Mouse (Mus musculus) intestine, embryonic 16.5 days (tissue): Measurements from ENCODE around the gene Rcn2. TPM values are rescaled to one million over a fixed set of nuclear protein-coding genes. Genes with fewer than 3 reads are reported as not detected.
A peak's percentile ranks its signal among the peaks of the same experiment; 100 is the strongest.

Experiments used
- ATAC-seq: fragments of 200-750 bp; cut with Nextera tagmentation; 2 replicates; pipeline ENCODE4 v1.8.0; 2017; ENCODE audit warnings: moderate TSS enrichment, moderate library complexity
- H3K27ac ChIP-seq: fragments of 300-500 bp; sonication (generic); 2 replicates; pipeline ENCODE4 v1.5.1; 2014; ENCODE audit warnings: mild to moderate bottlenecking, low read length
- H3K27me3 ChIP-seq: fragments of 300-500 bp; sonication (generic); replicated peaks from 2 replicates; pipeline ENCODE4 v1.6.1; 2014; ENCODE audit warnings: low read length, control low read depth, mixed read lengths; ENCODE audit not compliant: control insufficient read depth, insufficient read depth
- H3K36me3 ChIP-seq: fragments of 300-500 bp; sonication (generic); 2 replicates; pipeline ENCODE4 v1.6.1; 2014; ENCODE audit warnings: low read length, control low read depth; ENCODE audit not compliant: control insufficient read depth, insufficient read depth
- H3K4me1 ChIP-seq: fragments of 300-500 bp; sonication (generic); 2 replicates; pipeline ENCODE4 v1.6.1; 2014; ENCODE audit warnings: low read length, control low read depth, mixed read lengths; ENCODE audit not compliant: control insufficient read depth, insufficient read depth
- H3K4me2 ChIP-seq: fragments of 300-500 bp; sonication (generic); 2 replicates; pipeline ENCODE4 v1.6.1; 2014; ENCODE audit warnings: low read depth, low read length, control low read depth
- H3K4me3 ChIP-seq: fragments of 300-500 bp; sonication (generic); 2 replicates; pipeline ENCODE4 v1.5.1; 2014; ENCODE audit warnings: mild to moderate bottlenecking, low read length
- H3K9ac ChIP-seq: fragments of 300-500 bp; sonication (generic); 2 replicates; pipeline ENCODE4 v1.6.1; 2014; ENCODE audit warnings: low read depth, low read length
- H3K9me3 ChIP-seq: fragments of 300-500 bp; sonication (generic); 2 replicates; pipeline ENCODE4 v1.6.1; 2016; ENCODE audit warnings: low read length, control low read depth; ENCODE audit not compliant: control insufficient read depth
- WGBS: fragments of 180-500 bp; shearing (Covaris S2); extraction: QIAGEN DNeasy Blood & Tissue Kit; methylation state at CpG from one replicate; pipeline ENCODE4 v1.1.7; 2014; 5-methylcytosine and 5-hydroxymethylcytosine counted together
- polyA plus RNA-seq: library from polyadenylated mRNA; unstranded; fragments of >200 nt; fragmentation: Nextera tagmentation; extraction: Ambion mirVana; gene quantifications from 2 replicates; pipeline ENCODE4 v1.2.1, GENCODE M21; 2015

Rcn2 gene
- polyA plus RNA-seq, 1 experiment from 2014 or later: 136 TPM

DNA sequence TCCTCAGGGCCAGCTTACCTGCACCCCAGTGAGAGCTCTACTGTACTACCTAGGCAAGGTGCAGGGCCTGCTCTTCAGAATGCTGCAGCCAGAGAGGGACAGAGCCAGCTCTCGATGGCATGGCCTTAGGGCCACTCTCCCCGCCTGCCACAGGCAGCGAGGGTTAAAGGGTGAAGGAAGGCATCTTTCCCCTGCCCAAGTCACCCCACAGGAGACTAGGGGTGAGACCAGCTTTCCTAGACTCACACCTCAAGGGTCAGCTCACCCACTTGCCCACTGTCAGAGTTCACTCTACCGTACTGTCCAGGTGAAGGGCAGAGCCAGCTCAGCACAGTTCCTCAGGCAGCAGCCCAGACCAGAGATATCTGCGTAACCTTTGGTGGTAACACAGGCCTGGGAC, 20.7 kb downstream of the Rcn2 start:
- Histone ChIP-seq H3K9me3 (no peaks in the 10 kb centered on the region), H3K4me2 (no peak overlapping the region), H3K4me3 (no peak overlapping the region), H3K36me3 (peaks cover 10% of the 10 kb centered on the region), H3K27ac (no peak overlapping the region), H3K27me3 (no peaks in the 10 kb centered on the region), H3K4me1 (no peaks in the 10 kb centered on the region), H3K9ac (no peak overlapping the region)
- 90% methylated on average over 5 of the region's 5 CpGs for WGBS
- ATAC-seq: no peak

DNA sequence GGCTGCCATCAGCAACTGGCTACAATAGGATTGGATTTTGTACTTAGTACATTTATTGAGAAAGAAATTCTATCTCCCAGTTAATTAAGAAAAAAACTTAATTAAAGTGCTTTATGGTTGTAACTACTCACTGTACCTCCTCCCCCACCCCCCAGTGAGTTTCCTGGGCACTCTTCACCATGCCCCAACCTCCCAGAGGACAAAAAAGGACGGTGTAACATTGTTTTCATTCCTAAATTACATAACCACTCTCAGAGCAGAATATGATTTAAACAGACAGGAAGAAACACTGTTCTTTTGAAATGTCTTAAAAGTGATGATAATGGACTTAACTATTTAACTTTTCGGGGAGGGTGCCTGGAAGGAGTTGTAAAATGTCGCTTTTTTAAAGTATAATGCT, 23.4 kb downstream of the Rcn2 start:
- Histone ChIP-seq H3K4me2 (no peak overlapping the region), H3K9ac (no peak overlapping the region), H3K27me3 (no peaks in the 10 kb centered on the region), H3K4me1 (no peaks in the 10 kb centered on the region), H3K27ac (no peak overlapping the region), H3K36me3 (peaks cover 10% of the 10 kb centered on the region), H3K9me3 (no peaks in the 10 kb centered on the region), H3K4me3 (no peak overlapping the region)
- WGBS: 62% methylated on average over 3 of the region's 3 CpGs
- ATAC-seq: no peak

DNA sequence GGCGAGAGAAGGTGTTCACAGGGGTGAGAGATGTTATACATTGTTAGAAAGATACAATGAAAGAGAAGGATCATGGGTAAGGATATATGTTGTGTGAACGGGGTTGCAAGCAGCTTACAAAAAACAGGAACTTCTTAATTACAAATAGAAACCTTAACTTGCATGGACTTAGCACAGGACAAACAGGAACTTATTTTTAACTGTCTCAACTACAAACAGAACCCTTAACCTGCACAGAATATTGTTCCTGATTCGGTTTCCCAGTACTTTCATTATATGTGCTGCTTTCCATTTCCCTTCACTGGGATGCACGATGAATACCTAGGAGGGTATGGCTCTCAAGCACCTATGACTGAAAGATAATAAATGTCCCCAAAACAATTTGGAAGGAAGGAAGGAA, 26.3 kb downstream of the Rcn2 start:
- WGBS: 90% methylated on average over 4 of the region's 4 CpGs
- H3K9me3 ChIP-seq: no peaks in the 10 kb centered on the region
- no peak overlapping the region for H3K9ac ChIP-seq
- H3K4me1 ChIP-seq: no peaks in the 10 kb centered on the region
- H3K27me3 ChIP-seq: no peaks in the 10 kb centered on the region
- ATAC-seq: no peak
- peaks cover 4% of the 10 kb centered on the region; the same call in 1 of the 2 replicates for H3K36me3 ChIP-seq
- no peak overlapping the region for H3K27ac ChIP-seq
- H3K4me2 ChIP-seq: no peak overlapping the region
- no peak overlapping the region for H3K4me3 ChIP-seq

DNA sequence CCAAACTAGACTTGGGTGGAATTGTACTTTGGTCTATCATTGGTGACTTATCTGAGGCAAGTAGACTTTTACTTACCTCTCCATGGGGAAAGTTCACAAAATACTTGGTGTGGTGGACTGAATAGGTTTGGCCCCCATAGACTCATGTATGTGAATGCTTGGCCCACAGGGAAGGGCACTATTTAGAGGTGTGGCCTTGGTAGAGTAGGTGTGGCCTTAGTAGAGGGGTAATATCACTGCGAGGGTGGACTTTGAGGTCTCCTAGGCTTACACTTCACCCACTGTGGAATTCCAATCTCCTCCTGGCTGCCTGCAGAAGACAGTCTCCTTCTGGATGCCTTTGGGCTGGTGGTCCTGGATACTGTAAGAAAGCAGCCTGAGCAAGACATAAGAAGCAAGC, 27.0 kb downstream of the Rcn2 start:
- Histone ChIP-seq H3K36me3 (no peaks in the 10 kb centered on the region; the same call in 1 of the 2 replicates), H3K9me3 (no peaks in the 10 kb centered on the region), H3K4me3 (no peak overlapping the region), H3K9ac (no peak overlapping the region), H3K4me2 (no peak overlapping the region), H3K4me1 (no peaks in the 10 kb centered on the region), H3K27me3 (no peaks in the 10 kb centered on the region), H3K27ac (no peak overlapping the region)
- WGBS: 81% methylated on average over 1 of the region's 1 CpGs
- ATAC-seq: peak; percentile 73

DNA sequence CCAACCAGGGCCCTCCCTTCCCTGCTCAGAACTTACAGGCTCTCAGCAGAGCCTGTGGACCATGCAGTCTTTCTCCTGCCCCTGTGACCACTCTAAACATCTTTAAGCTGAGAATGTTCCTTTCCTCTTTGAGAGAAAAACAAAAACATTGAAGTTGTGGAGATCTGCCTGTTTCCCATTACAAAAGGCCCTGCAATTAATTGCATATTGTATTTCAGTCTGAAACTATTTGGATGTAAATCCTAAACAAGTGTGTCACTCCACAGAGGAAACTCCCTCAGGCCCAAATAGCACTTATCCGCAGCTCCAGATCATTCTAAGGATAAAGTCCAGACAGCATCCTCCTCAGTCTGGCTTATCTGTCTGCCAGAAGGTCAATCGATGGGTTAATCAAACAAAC, 31.2 kb downstream of the Rcn2 start:
- ATAC-seq: no peak
- 66% methylated on average over 2 of the region's 2 CpGs for WGBS
- Histone ChIP-seq H3K4me2 (no peak overlapping the region), H3K27ac (no peak overlapping the region), H3K4me3 (no peak overlapping the region), H3K9me3 (no peaks in the 10 kb centered on the region), H3K36me3 (no peaks in the 10 kb centered on the region), H3K4me1 (peaks cover 12% of the 10 kb centered on the region), H3K27me3 (no peaks in the 10 kb centered on the region), H3K9ac (no peak overlapping the region)

DNA sequence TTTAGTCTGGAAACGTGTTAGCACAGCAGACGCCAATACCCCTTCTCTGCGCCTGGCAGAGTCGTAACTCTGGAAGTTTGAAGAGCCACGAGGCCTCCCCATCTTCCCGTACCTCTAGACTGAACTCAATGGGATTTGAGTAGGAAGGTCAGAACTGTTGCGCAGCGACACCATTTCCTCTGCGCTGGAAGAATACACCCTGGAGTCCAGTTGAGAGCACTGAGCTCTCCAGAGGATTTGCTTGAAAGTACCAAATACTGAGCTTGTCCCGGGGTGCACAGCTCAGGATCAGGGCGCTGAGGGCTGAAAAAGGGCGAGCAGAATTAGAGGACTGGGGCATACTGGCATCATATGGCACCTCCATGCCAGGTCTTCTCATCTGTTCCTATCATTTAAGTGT, 33.2 kb downstream of the Rcn2 start:
- Histone ChIP-seq H3K36me3 (no peaks in the 10 kb centered on the region), H3K4me2 (no peak overlapping the region), H3K9ac (no peak overlapping the region), H3K9me3 (no peaks in the 10 kb centered on the region), H3K27ac (peak overlapping the region; percentile 83; the same call in 1 of the 2 replicates), H3K4me1 (peaks cover 12% of the 10 kb centered on the region), H3K27me3 (no peaks in the 10 kb centered on the region), H3K4me3 (no peak overlapping the region)
- 73% methylated on average over 12 of the region's 12 CpGs for WGBS
- peak; percentile 15; the same call in 1 of the 2 replicates for ATAC-seq

DNA sequence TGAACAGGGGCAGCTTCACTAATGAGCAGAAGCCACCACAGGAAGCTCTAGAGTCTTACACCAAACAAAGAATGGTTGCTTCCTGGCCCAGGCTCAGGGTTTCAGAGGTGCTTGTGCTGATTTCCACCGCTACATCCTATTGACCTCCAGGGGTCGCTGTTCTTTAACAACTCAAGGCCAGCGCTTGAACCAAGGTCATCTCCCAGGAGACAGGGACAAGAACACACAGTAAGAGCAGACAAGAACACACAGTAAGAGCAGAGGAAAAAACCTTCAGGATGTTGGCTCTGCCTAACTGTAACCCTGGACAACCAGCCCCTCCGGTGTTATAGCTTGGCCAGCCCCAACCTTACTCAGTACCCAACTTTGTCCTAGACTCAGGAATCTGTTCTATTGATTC, 33.6 kb downstream of the Rcn2 start:
- H3K4me3 ChIP-seq: no peak overlapping the region
- H3K27ac ChIP-seq: peak overlapping the region; percentile 83
- WGBS: 6% methylated on average over 4 of the region's 4 CpGs
- no peaks in the 10 kb centered on the region for H3K36me3 ChIP-seq
- H3K9ac ChIP-seq: peak overlapping the region; percentile 48
- H3K9me3 ChIP-seq: no peaks in the 10 kb centered on the region
- H3K4me2 ChIP-seq: peak overlapping the region; percentile 20; the same call in 1 of the 2 replicates
- ATAC-seq: peak; percentile 64
- H3K27me3 ChIP-seq: no peaks in the 10 kb centered on the region
- H3K4me1 ChIP-seq: peaks cover 12% of the 10 kb centered on the region

DNA sequence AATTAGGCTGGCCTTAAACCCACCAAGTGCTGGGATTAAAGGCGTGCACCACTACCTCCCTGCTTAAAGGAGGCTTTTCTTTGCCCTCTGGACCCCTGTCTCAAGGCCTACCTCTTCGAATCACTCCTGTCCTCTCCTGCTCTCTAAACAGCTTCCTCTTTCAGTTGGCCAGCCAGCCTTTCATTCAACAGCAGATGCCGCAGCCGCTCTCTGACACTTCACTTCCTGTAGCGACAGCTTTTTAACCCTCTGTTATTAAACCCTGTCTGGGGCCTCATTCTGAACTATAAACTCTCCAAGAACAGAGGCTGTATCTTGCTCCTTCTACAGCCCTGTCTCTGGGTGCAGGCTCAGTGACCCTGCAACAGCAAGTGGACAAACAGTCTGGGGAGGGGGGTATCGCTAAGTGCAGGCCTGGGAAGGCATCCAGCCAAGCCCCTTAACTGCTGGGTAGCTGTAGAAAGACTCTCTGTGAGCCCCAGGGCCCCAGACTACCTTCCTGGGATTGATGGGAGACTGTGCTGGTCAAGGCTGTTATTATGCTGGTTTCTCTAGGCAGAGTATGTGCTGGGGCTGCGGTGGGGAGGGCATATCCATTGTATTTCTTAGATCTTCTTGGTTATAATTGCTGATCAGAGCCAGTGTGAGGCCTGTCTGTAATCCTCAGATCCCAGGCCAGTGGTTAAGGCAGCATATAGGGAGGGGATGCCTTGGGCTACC, 34.4 kb downstream of the Rcn2 start:
- no peaks in the 10 kb centered on the region for H3K36me3 ChIP-seq
- H3K4me2 ChIP-seq: peak overlapping the region; percentile 20; the same call in 1 of the 2 replicates
- ATAC-seq: peak; percentile 80
- H3K4me3 ChIP-seq: no peak overlapping the region
- H3K9ac ChIP-seq: peak overlapping the region; percentile 48
- WGBS: 21% methylated on average over 7 of the region's 7 CpGs
- H3K27me3 ChIP-seq: no peaks in the 10 kb centered on the region
- H3K27ac ChIP-seq: peak overlapping the region; percentile 83
- H3K4me1 ChIP-seq: peaks cover 12% of the 10 kb centered on the region
- H3K9me3 ChIP-seq: no peaks in the 10 kb centered on the region

DNA sequence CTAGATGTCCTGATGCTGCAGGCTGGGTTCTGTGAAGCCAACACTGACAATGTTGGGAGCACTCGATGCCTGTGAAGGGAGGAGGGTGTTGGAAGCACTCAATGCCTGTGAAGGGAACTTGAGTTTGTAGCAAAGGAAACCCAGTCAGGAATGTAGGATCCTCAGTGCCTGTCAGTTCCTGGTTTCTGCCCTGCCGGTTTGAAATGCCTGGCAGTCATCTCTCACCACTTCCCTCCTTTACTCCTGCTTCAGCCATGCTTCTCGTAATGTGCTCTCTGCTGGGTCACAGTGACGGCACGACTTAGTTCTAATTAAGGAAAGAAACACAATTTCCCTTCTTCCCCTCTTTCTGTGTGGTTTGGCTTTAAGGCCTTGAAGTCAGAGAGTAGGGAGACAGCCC, 37.9 kb downstream of the Rcn2 start:
- Histone ChIP-seq H3K36me3 (no peaks in the 10 kb centered on the region), H3K27ac (no peak overlapping the region), H3K27me3 (no peaks in the 10 kb centered on the region), H3K4me3 (no peak overlapping the region), H3K9me3 (no peaks in the 10 kb centered on the region), H3K9ac (no peak overlapping the region), H3K4me1 (peaks cover 12% of the 10 kb centered on the region), H3K4me2 (no peak overlapping the region)
- 84% methylated on average over 5 of the region's 5 CpGs for WGBS
- no peak for ATAC-seq

DNA sequence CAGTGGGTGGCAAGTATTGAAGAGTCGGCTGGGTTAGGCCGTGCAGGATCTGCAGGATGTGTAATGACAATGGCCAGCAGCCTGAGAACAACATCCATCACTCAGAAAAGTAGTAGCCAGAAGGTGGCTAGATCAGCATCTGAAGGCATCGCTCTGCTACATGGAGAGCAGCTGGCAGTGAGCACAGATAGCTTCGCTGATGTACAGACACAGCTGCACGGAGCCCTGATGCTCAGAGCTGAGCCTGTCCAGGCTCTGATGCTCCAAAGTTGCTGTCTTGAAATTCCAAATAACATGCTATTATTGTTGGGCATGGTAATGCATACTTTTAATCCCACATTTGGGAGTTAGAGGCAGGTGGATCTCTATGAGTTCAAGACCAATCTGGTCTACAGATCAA, 44.9 kb downstream of the Rcn2 start:
- Histone ChIP-seq H3K36me3 (no peaks in the 10 kb centered on the region), H3K9me3 (no peaks in the 10 kb centered on the region), H3K4me2 (no peak overlapping the region), H3K4me3 (no peak overlapping the region), H3K27me3 (no peaks in the 10 kb centered on the region), H3K27ac (no peak overlapping the region), H3K9ac (no peak overlapping the region), H3K4me1 (peaks cover 11% of the 10 kb centered on the region)
- WGBS: 78% methylated on average over 5 of the region's 5 CpGs
- ATAC-seq: no peak
